Mouse (Mus musculus) lung, embryonic 15.5 days (tissue): ENCODE results near the gene Ubash3b. TPM values are rescaled to one million over a fixed set of nuclear protein-coding genes. Genes with fewer than 3 reads are reported as not detected.

Experiments
- ATAC-seq: fragments of 200-750 bp; cut with Nextera tagmentation; 2 replicates; pipeline ENCODE4 v1.8.0; 2017; ENCODE audit warnings: moderate number of reproducible peaks, borderline replicate concordance; ENCODE audit not compliant: low FRiP score, low TSS enrichment; ENCODE audit errors: extremely low read depth
- H3K27ac ChIP-seq: fragments of 300-500 bp; sonication (generic); 2 replicates; pipeline ENCODE4 v1.5.1; 2015; ENCODE audit warnings: moderate library complexity, mild to moderate bottlenecking, inconsistent platforms
- H3K27me3 ChIP-seq: fragments of 300-500 bp; sonication (generic); 2 replicates; pipeline ENCODE4 v1.6.1; 2015; ENCODE audit warnings: inconsistent platforms
- H3K36me3 ChIP-seq: fragments of 300-500 bp; sonication (generic); 2 replicates; pipeline ENCODE4 v1.6.1; 2015; ENCODE audit warnings: inconsistent platforms
- H3K4me1 ChIP-seq: fragments of 300-500 bp; sonication (generic); 2 replicates; pipeline ENCODE4 v1.6.1; 2015; ENCODE audit warnings: inconsistent platforms
- H3K4me2 ChIP-seq: fragments of 300-500 bp; sonication (generic); 2 replicates; pipeline ENCODE4 v1.6.1; 2015; ENCODE audit warnings: inconsistent platforms, mild to moderate bottlenecking, moderate library complexity
- H3K4me3 ChIP-seq: fragments of 300-500 bp; sonication (generic); 2 replicates; pipeline ENCODE4 v1.5.1; 2015; ENCODE audit warnings: mild to moderate bottlenecking, inconsistent platforms
- H3K9ac ChIP-seq: fragments of 300-500 bp; sonication (generic); 2 replicates; pipeline ENCODE4 v1.6.1; 2015; ENCODE audit warnings: inconsistent platforms
- H3K9me3 ChIP-seq: fragments of 300-500 bp; sonication (generic); 2 replicates; pipeline ENCODE4 v1.6.1; 2016; ENCODE audit warnings: inconsistent platforms
- WGBS: fragments of 180-500 bp; shearing (Covaris S2); methylation state at CpG from one replicate; pipeline ENCODE4 v1.1.7; 2015; 5-methylcytosine and 5-hydroxymethylcytosine counted together
- polyA plus RNA-seq: library from polyadenylated mRNA; unstranded; fragments of >200 nt; fragmentation: Nextera tagmentation; extraction: Ambion mirVana; gene quantifications from 2 replicates; pipeline ENCODE4 v1.2.1, GENCODE M21; 2015

Gene Ubash3b
- polyA plus RNA-seq, 1 experiment from 2014 or later: 6.3 TPM

DNA sequence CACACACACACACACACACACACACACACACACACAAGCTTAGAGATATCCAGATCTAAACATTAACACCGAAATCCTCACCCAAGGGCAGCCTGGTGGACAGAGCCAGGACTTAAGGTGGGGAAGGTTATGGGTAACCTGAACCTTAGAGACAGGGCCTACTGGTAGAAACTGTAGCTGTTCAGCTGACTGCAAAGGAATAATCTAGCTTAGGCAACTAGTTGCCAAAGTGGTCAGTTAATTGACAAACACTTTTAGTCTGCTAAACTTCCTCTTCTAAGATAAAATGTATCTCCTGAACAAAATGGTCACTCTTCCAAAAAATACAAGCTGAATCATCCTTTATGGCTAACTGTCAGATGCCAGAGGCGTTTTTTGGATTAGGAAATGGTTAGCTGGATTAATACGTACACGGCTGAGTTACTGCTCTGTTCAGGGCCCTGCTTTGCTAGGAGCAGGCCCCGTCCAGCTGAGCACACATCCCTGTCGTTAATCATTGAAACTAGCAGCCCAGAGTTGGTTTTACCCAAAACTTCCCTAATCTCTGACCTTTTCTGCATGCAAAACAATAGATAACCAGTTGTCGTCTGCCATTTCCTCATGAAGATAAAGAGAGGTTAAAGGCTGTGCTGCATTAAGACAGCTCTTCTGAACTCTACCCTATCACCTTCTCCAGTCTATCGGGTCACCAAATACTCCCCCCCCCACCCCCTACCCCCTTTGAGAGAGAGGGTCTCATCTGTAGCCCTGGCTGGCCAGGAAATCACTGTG lies 102.5 kb downstream of the Ubash3b start:
- WGBS: 41% methylated on average over 8 of the region's 8 CpGs
- no peaks in the 10 kb centered on the region for H3K4me1 ChIP-seq
- no peak overlapping the region for H3K4me3 ChIP-seq
- no peak for ATAC-seq
- no peak overlapping the region for H3K4me2 ChIP-seq
- H3K36me3 ChIP-seq: no peaks in the 10 kb centered on the region
- no peak overlapping the region for H3K27ac ChIP-seq
- H3K9ac ChIP-seq: no peak overlapping the region
- no peaks in the 10 kb centered on the region for H3K27me3 ChIP-seq
- H3K9me3 ChIP-seq: no peaks in the 10 kb centered on the region

DNA sequence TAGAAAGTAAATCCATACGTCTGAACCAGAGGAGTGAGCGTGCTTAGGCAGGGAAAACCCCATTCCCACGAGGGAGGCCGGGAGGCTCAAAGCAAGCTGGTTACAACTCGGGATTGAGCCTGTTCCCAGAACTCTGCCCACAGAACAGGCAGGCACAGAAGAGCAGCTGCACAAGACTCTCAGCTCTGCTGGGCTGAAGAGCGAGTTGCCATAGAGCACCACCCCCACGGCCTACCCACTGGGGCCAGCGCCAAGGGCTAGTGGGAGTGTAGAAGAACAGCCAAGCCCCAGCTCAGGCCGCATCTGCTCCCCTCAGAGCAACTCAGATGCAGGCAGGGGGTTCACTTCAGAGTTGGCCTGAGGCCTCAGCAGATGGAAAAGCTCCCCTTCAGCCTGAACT lies 107.3 kb downstream of the Ubash3b start:
- ATAC-seq: no peak
- 77% methylated on average over 9 of the region's 9 CpGs for WGBS

GRCm38 (mm10) chr9:41053478-41053877 lies 108.0 kb downstream of the Ubash3b start:
- 48% methylated on average over 4 of the region's 4 CpGs for WGBS
- H3K4me1 ChIP-seq: peaks cover 16% of the 10 kb centered on the region; the same call in 1 of the 2 replicates

More for the DNA sequence above, 107.3 kb downstream of the Ubash3b start:
- H3K4me3 ChIP-seq: no peak overlapping the region
- H3K9me3 ChIP-seq: no peaks in the 10 kb centered on the region
- H3K27me3 ChIP-seq: no peaks in the 10 kb centered on the region
- no peaks in the 10 kb centered on the region for H3K36me3 ChIP-seq
- H3K27ac ChIP-seq: no peak overlapping the region
- H3K9ac ChIP-seq: no peak overlapping the region
- H3K4me2 ChIP-seq: no peak overlapping the region
- H3K4me1 ChIP-seq: peaks cover 16% of the 10 kb centered on the region; the same call in 1 of the 2 replicates

DNA sequence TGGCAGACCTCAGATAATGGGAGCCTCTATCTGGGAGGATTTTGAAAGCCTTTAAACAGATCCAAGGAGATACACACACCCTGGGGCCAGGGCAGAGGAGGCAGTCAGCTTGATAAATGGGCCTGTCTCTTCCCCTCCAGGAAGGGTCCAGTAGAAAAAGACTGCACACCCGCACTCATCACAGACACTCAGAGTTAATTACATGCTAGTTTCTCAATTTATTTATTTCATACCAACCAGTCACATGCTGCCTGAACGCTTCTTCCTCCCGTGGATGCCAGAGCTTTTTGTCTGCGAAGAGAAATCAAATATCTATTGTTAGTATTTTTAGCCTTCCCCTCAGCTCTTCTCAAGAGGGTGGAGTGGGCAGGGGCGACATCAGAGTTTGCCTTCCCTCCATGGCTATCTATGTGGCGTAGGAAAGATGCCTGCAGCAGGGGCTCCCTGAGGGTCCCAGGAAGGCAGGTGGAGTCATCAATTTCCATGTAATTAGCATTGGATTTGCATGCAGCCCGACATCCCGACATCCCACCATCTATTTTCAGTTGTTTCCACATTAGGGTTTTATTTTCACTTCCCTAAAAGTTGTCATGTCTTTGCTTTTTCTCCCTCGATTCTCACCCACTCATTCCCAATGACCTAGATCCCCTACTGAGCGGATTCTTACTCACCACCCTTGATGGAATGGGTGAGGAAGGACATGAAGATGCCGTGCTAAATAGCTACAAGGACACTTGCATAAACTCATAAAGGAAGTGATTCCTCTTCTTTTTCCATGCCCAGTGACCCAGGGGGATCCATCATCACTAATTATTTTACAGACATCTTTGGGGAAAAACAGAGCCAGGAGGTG lies 110.2 kb downstream of the Ubash3b start:
- ATAC-seq: no peak
- no peak overlapping the region for H3K9ac ChIP-seq
- peaks cover 16% of the 10 kb centered on the region; the same call in 1 of the 2 replicates for H3K4me1 ChIP-seq
- no peak overlapping the region for H3K27ac ChIP-seq
- no peaks in the 10 kb centered on the region for H3K27me3 ChIP-seq
- no peaks in the 10 kb centered on the region for H3K36me3 ChIP-seq
- no peaks in the 10 kb centered on the region for H3K9me3 ChIP-seq
- no peak overlapping the region for H3K4me3 ChIP-seq
- WGBS: 34% methylated on average over 11 of the region's 11 CpGs
- H3K4me2 ChIP-seq: no peak overlapping the region

More at GRCm38 (mm10) chr9:41053478-41053877, 108.0 kb downstream of the Ubash3b start:
- Histone ChIP-seq H3K4me3 (no peak overlapping the region), H3K27ac (no peak overlapping the region), H3K9ac (no peak overlapping the region), H3K27me3 (no peaks in the 10 kb centered on the region), H3K4me2 (no peak overlapping the region), H3K9me3 (no peaks in the 10 kb centered on the region), H3K36me3 (no peaks in the 10 kb centered on the region)
- no peak for ATAC-seq

DNA sequence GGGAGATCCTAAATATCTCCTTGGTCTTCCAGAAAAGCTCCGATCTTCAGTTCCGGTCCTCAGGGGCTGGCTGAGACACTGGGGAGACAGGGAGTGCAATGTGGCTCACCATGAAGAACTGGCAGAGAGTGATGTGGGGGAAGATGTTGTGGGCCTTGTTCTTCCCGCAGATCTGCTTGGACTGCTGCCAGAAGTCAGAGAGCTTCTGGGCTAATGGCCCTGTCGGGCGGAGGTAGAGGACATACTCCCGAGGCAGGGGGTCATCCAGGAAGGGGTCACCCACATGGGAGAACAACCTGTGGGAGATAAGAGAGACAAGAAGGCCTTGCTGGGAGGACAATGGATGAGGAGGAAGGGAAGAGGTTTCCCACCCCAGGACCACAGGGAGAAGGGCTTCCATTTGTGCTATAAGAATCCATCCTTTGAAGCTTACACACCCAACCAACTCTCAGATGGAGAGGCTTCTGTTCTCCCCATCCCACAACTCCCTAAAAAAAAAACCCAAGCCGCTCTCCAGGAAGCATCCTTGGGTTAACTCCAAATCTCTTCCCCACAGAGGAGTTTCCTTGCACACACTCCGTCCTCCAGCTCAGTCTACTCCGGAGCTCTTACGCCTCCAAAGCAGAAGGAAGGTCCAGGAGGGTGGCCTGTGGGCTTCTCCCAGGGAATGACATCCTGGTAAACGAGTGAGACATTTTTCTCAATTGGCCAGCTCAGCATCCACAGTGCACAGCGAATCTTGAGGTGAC lies 111.0 kb downstream of the Ubash3b start:
- Histone ChIP-seq H3K4me3 (no peak overlapping the region), H3K9ac (no peak overlapping the region), H3K27ac (no peak overlapping the region)

DNA sequence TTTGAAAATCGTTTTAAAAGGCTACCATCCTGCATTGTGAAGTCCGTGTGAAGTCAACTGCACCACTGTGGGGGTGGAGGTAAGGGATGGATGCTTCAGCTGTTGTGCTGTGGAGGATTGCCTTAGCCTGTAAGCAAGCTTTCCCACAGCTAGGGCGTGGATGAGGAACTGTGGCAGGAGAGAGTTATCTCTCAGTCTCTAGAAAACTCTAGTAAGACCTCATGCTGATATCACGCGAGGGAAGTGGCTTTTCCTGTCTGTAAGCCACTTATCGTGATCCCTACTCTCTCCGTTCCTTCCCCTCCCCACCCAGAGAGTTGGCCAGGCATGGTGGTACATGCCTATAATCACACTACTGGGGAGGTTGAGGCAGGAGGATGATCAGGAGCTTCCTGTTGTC lies 112.2 kb downstream of the Ubash3b start:
- WGBS: 71% methylated on average over 7 of the region's 7 CpGs
- Histone ChIP-seq H3K9ac (no peak overlapping the region), H3K36me3 (no peaks in the 10 kb centered on the region), H3K27ac (no peak overlapping the region), H3K4me2 (no peak overlapping the region), H3K4me3 (no peak overlapping the region), H3K4me1 (peaks cover 16% of the 10 kb centered on the region; the same call in 1 of the 2 replicates), H3K9me3 (no peaks in the 10 kb centered on the region), H3K27me3 (no peaks in the 10 kb centered on the region)
- ATAC-seq: no peak

More for the DNA sequence above, 111.0 kb downstream of the Ubash3b start:
- no peak overlapping the region for H3K4me2 ChIP-seq
- H3K36me3 ChIP-seq: no peaks in the 10 kb centered on the region
- 39% methylated on average over 12 of the region's 12 CpGs for WGBS
- ATAC-seq: no peak
- no peaks in the 10 kb centered on the region for H3K27me3 ChIP-seq
- no peaks in the 10 kb centered on the region for H3K9me3 ChIP-seq
- H3K4me1 ChIP-seq: peaks cover 16% of the 10 kb centered on the region; the same call in 1 of the 2 replicates

DNA sequence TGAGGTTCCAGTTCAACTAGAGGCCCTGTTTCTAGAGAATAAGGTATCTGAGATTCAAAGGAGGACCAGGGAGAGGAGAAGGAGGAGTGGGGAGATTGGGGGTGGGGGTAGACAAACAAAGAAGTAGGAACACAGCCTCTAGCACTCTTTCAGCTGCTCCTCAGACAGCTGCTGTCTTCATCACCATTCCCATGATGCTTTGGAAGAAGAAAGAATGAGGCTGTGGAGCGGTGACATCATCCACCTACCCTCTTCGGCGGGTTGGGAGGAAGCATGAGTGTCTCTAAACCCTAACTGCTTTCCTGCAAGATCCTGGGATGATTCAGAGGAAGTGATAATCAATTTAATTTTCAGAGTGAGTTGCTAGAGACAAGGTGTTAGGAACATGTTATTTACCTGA lies 112.7 kb downstream of the Ubash3b start:
- H3K9me3 ChIP-seq: no peaks in the 10 kb centered on the region
- H3K27ac ChIP-seq: no peak overlapping the region
- H3K27me3 ChIP-seq: no peaks in the 10 kb centered on the region
- H3K9ac ChIP-seq: no peak overlapping the region
- H3K4me3 ChIP-seq: no peak overlapping the region
- peaks cover 16% of the 10 kb centered on the region; the same call in 1 of the 2 replicates for H3K4me1 ChIP-seq
- 65% methylated on average over 3 of the region's 3 CpGs for WGBS
- H3K36me3 ChIP-seq: no peaks in the 10 kb centered on the region
- no peak for ATAC-seq
- H3K4me2 ChIP-seq: no peak overlapping the region

GRCm38 (mm10) chr9:41048216-41048615 lies 113.3 kb downstream of the Ubash3b start:
- Histone ChIP-seq H3K36me3 (no peaks in the 10 kb centered on the region), H3K4me3 (no peak overlapping the region), H3K27me3 (no peaks in the 10 kb centered on the region), H3K4me1 (peaks cover 16% of the 10 kb centered on the region; the same call in 1 of the 2 replicates), H3K9ac (no peak overlapping the region), H3K4me2 (no peak overlapping the region), H3K9me3 (no peaks in the 10 kb centered on the region), H3K27ac (no peak overlapping the region)
- WGBS: 91% methylated on average over 7 of the region's 7 CpGs
- no peak for ATAC-seq

DNA sequence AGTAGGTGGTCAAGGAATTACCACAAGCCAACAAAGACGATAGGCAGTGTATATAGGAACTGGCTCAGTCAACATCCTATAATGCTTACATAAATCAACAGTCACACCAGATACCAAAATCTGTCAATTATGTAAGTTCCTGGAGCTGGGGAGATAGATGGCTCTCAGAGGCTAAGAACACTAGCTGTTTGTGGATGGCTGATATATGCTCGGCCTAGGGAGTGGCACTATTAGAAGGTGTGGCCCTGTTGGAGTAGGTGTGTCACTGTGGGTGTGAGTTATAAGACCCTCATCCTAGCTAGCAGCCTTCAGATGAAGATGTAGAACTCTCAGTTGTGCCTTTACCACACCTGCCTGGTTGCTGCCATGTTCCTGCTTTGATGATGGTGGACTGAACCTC lies 113.8 kb downstream of the Ubash3b start:
- H3K4me3 ChIP-seq: no peak overlapping the region
- H3K4me2 ChIP-seq: no peak overlapping the region
- H3K4me1 ChIP-seq: peaks cover 16% of the 10 kb centered on the region; the same call in 1 of the 2 replicates
- no peak for ATAC-seq
- no peak overlapping the region for H3K9ac ChIP-seq
- 89% methylated on average over 2 of the region's 2 CpGs for WGBS
- H3K27me3 ChIP-seq: no peaks in the 10 kb centered on the region
- H3K27ac ChIP-seq: no peak overlapping the region
- no peaks in the 10 kb centered on the region for H3K36me3 ChIP-seq
- H3K9me3 ChIP-seq: no peaks in the 10 kb centered on the region

GRCm38 (mm10) chr9:41044626-41045025 lies 116.9 kb downstream of the Ubash3b start:
- Histone ChIP-seq H3K4me1 (no peaks in the 10 kb centered on the region), H3K4me3 (no peak overlapping the region), H3K9ac (no peak overlapping the region), H3K9me3 (no peaks in the 10 kb centered on the region), H3K4me2 (no peak overlapping the region), H3K27ac (no peak overlapping the region), H3K27me3 (no peaks in the 10 kb centered on the region), H3K36me3 (no peaks in the 10 kb centered on the region)
- WGBS: 7% methylated on average over 3 of the region's 3 CpGs
- 0 out of 2 replicates have a peak, but pooled peaks have one; percentile 19 for ATAC-seq

DNA sequence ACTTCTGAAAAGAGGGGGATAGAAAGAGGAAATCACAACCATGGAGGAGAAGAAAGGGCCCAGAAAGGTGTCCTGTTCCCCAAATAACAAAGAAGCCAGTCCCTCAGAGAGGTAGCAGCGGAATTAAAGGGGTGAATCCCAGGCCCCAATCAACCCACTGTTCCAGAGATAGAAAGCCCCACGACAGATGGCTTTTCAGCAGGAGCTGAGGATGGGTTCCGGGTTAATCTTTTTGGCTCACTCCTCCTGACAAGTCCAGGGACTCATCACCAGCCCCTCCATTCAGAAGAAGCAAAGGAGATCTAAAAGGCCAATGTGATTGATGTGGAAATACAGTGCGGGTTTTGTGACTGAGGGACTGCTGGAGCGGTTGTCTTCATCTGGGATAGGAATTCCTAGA lies 117.9 kb downstream of the Ubash3b start:
- no peak overlapping the region for H3K4me3 ChIP-seq
- no peak overlapping the region for H3K27ac ChIP-seq
- no peak overlapping the region for H3K4me2 ChIP-seq
- no peak for ATAC-seq
- H3K9me3 ChIP-seq: no peaks in the 10 kb centered on the region
- no peak overlapping the region for H3K9ac ChIP-seq
- H3K36me3 ChIP-seq: no peaks in the 10 kb centered on the region
- H3K27me3 ChIP-seq: no peaks in the 10 kb centered on the region
- WGBS: 83% methylated on average over 5 of the region's 5 CpGs
- H3K4me1 ChIP-seq: no peaks in the 10 kb centered on the region
